Mouse (Mus musculus) limb, embryonic 13.5 days (tissue): ENCODE measurements at regions not wholly inside any gene's neighbourhood (a gene's known extent, or its start where the extent isn't known, plus 50 kb on each side); places are given as distances from the start of the nearest gene placed in this dataset.

Source experiments
- ATAC-seq: fragments of 200-750 bp; cut with Nextera tagmentation; 2 replicates; pipeline ENCODE4 v1.8.0; 2017; ENCODE audit warnings: low read depth, moderate number of reproducible peaks, moderate TSS enrichment; ENCODE audit not compliant: low FRiP score
- H3K27ac ChIP-seq: fragments of 300-500 bp; sonication (generic); 2 replicates; pipeline ENCODE4 v1.5.1; 2015; ENCODE audit warnings: inconsistent platforms, mild to moderate bottlenecking, moderate library complexity
- H3K27me3 ChIP-seq: fragments of 300-500 bp; sonication (generic); 2 replicates; pipeline ENCODE4 v1.6.1; 2015; ENCODE audit warnings: mild to moderate bottlenecking, inconsistent platforms
- H3K36me3 ChIP-seq: fragments of 300-500 bp; sonication (generic); 2 replicates; pipeline ENCODE4 v1.6.1; 2015; ENCODE audit warnings: inconsistent platforms, mild to moderate bottlenecking, moderate library complexity
- H3K4me1 ChIP-seq: fragments of 300-500 bp; sonication (generic); 2 replicates; pipeline ENCODE4 v1.6.1; 2015; ENCODE audit warnings: inconsistent platforms
- H3K4me2 ChIP-seq: fragments of 300-500 bp; sonication (generic); replicated peaks from 2 replicates; pipeline ENCODE4 v1.6.1; 2015; ENCODE audit warnings: inconsistent platforms, mild to moderate bottlenecking, moderate library complexity
- H3K4me3 ChIP-seq: fragments of 300-500 bp; sonication (generic); 2 replicates; pipeline ENCODE4 v1.5.1; 2015; ENCODE audit warnings: moderate library complexity, mild to moderate bottlenecking, inconsistent platforms
- H3K9ac ChIP-seq: fragments of 300-500 bp; sonication (generic); 2 replicates; pipeline ENCODE4 v1.6.1; 2015; ENCODE audit warnings: mild to moderate bottlenecking, inconsistent platforms
- H3K9me3 ChIP-seq: fragments of 300-500 bp; sonication (generic); 2 replicates; pipeline ENCODE4 v1.6.1; 2016; ENCODE audit warnings: inconsistent platforms
- WGBS: fragments of 180-500 bp; shearing (Covaris S2); methylation state at CpG from one replicate; pipeline ENCODE4 v1.1.7; 2015; 5-methylcytosine and 5-hydroxymethylcytosine counted together

- Histone ChIP-seq H3K27me3 (no peaks in the 10 kb centered on the region), H3K36me3 (no peaks in the 10 kb centered on the region)
- WGBS: 26% methylated on average over 6 of the region's 6 CpGs
Measured at GRCm38 (mm10) chr2:47424910-47425309, 1389.0 kb upstream of the Acvr2a start.

GRCm38 (mm10) chr2:47429843-47430242 lies 1384.1 kb upstream of the Acvr2a start:
- no peak for ATAC-seq
- no peaks in the 10 kb centered on the region for H3K27me3 ChIP-seq
- no peaks in the 10 kb centered on the region for H3K36me3 ChIP-seq
- H3K4me1 ChIP-seq: no peaks in the 10 kb centered on the region
- no peak overlapping the region for H3K4me3 ChIP-seq
- H3K9ac ChIP-seq: no peak overlapping the region
- H3K27ac ChIP-seq: no peak overlapping the region
- no peaks in the 10 kb centered on the region for H3K9me3 ChIP-seq
- 24% methylated on average over 2 of the region's 2 CpGs for WGBS
- no peak overlapping the region for H3K4me2 ChIP-seq

More at GRCm38 (mm10) chr2:47424910-47425309, 1389.0 kb upstream of the Acvr2a start:
- Histone ChIP-seq H3K4me1 (no peaks in the 10 kb centered on the region), H3K9ac (no peak overlapping the region), H3K4me2 (no peak overlapping the region), H3K27ac (no peak overlapping the region), H3K9me3 (no peaks in the 10 kb centered on the region), H3K4me3 (no peak overlapping the region)
- no peak for ATAC-seq

GRCm38 (mm10) chr2:47466043-47466442 lies 1347.9 kb upstream of the Acvr2a start:
- no peaks in the 10 kb centered on the region for H3K9me3 ChIP-seq
- no peak for ATAC-seq
- no peak overlapping the region for H3K27ac ChIP-seq
- no peak overlapping the region for H3K9ac ChIP-seq
- no peaks in the 10 kb centered on the region for H3K27me3 ChIP-seq
- no peak overlapping the region for H3K4me3 ChIP-seq
- no peaks in the 10 kb centered on the region for H3K4me1 ChIP-seq
- H3K36me3 ChIP-seq: no peaks in the 10 kb centered on the region
- WGBS: 67% methylated on average over 4 of the region's 4 CpGs
- no peak overlapping the region for H3K4me2 ChIP-seq

- H3K27me3 ChIP-seq: no peaks in the 10 kb centered on the region
- no peak overlapping the region for H3K9ac ChIP-seq
- no peaks in the 10 kb centered on the region for H3K4me1 ChIP-seq
- 15% methylated on average over 5 of the region's 5 CpGs for WGBS
- no peaks in the 10 kb centered on the region for H3K9me3 ChIP-seq
- H3K27ac ChIP-seq: no peak overlapping the region
- peak; percentile 54; the same call in 1 of the 2 replicates for ATAC-seq
- H3K36me3 ChIP-seq: no peaks in the 10 kb centered on the region
- no peak overlapping the region for H3K4me3 ChIP-seq
- H3K4me2 ChIP-seq: no peak overlapping the region
Measured at GRCm38 (mm10) chr2:47491874-47492539, 1321.9 kb upstream of the Acvr2a start.
